Mouse (Mus musculus) C2C12 (cell line): ENCODE data around the gene Umps. TPM values are rescaled to one million over a fixed set of nuclear protein-coding genes. Genes with fewer than 3 reads are reported as not detected.

Experiments used
- H3K27me3 ChIP-seq: one replicate; pipeline ENCODE4 v1.6.1; 2011; ENCODE audit not compliant: control insufficient read depth, insufficient read depth, insufficient read length
- H3K36me3 ChIP-seq: one replicate; pipeline ENCODE4 v1.6.1; 2011; ENCODE audit not compliant: control insufficient read depth, insufficient read depth
- H3K4me3 ChIP-seq: one replicate; pipeline ENCODE4 v1.5.1; 2011; ENCODE audit warnings: mild to moderate bottlenecking, control low read depth; ENCODE audit not compliant: poor library complexity, insufficient read depth, severe bottlenecking
- H3K79me2 ChIP-seq: one replicate; pipeline ENCODE4 v1.6.1; 2011; ENCODE audit not compliant: control insufficient read depth, insufficient read depth
- H3K79me3 ChIP-seq: one replicate; pipeline ENCODE4 v1.6.1; 2011; ENCODE audit warnings: low read depth, control low read depth
- H3ac ChIP-seq: one replicate; pipeline ENCODE3; 2011; ENCODE audit warnings: low read depth; ENCODE audit not compliant: control insufficient read depth, insufficient read length
- CEBPB ChIP-seq: IDR thresholded peaks from one replicate; pipeline ENCODE4 v1.6.1; 2011; ENCODE audit warnings: low read depth, mild to moderate bottlenecking, control low read depth, moderate library complexity
- CTCF ChIP-seq: IDR thresholded peaks from one replicate; pipeline ENCODE4 v1.5.1; 2011; ENCODE audit not compliant: control insufficient read depth, insufficient read depth, insufficient read length
- FOSL1 ChIP-seq: IDR thresholded peaks from one replicate; pipeline ENCODE4 v1.8.0; 2011; ENCODE audit warnings: mild to moderate bottlenecking, low read length; ENCODE audit not compliant: poor library complexity, insufficient read depth, severe bottlenecking
- MAX ChIP-seq: IDR thresholded peaks from one replicate; pipeline ENCODE4 v1.6.1; 2011; ENCODE audit warnings: mild to moderate bottlenecking, control low read depth
- MYOD1 ChIP-seq: IDR thresholded peaks from one replicate; pipeline ENCODE4 v1.6.1; 2011; ENCODE audit warnings: low read depth; ENCODE audit not compliant: control insufficient read depth, insufficient read length
- MYOG ChIP-seq: IDR thresholded peaks from one replicate; pipeline ENCODE4 v1.6.1; 2011; ENCODE audit not compliant: control insufficient read depth, insufficient read length; ENCODE audit errors: extremely low read depth
- USF1 ChIP-seq: IDR thresholded peaks from one replicate; pipeline ENCODE4 v1.6.1; 2011; ENCODE audit warnings: low read depth, mild to moderate bottlenecking, control low read depth, moderate library complexity
- polyA plus RNA-seq: library from polyadenylated mRNA; unstranded; fragments of >200 nt; fragmentation: generic; extraction: Trizol; gene quantifications from one replicate; pipeline ENCODE4 v1.2.1, GENCODE M21; 2012; ENCODE audit warnings: missing spikeins

Umps gene
- polyA plus RNA-seq, 1 experiment: 55.6 TPM

DNA sequence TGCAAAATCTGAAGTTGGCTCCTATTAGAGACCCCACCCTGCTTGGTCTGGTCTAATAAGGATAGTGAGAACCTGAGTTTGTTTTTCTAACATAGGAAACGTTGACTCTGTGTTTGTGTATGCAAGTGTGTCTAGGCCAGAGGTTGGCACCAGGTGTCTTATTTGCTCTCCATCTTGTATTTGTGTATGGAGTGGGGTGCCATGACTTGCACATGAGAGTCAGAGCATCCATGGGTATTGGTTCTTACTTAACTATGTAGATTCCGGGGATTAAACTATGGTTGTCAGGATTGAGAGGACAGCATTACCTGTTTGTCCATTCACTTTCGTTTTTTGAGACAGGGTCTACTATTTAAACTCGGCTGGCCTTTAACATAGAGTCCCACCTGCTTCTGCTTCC, 13.8 kb downstream of the Umps start:
- no peak for TF ChIP-seq CTCF
- no peak for TF ChIP-seq MYOG
- no peak for TF ChIP-seq FOSL1
- TF ChIP-seq USF1: no peak
- no peak for TF ChIP-seq CEBPB
- no peak for TF ChIP-seq MYOD1
- no peak for TF ChIP-seq MAX
- peaks cover under 1% of the 10 kb centered on the region for H3K79me2 ChIP-seq

DNA sequence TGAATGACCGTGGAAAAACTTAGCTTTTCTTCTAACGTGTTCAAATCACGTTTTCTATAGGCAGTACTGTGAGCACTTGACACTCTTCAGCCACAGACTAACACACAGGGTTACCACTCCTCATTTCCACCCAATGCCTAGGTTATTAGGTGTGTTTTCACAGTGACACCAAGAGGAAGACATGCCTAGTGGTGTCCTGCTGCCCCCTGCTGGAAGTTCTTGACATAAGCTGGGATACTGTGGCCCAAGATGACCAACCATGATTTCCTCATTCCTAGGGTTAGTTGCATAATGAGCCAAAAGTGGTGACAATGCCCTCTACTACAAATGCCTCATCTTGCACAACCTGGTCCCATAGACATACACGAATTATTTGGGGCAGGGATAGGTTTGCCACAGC, 16.0 kb downstream of the Umps start:
- no peak overlapping the region for H3K4me3 ChIP-seq
- no peaks in the 10 kb centered on the region for H3K79me2 ChIP-seq
- H3K36me3 ChIP-seq: peaks cover 38% of the 10 kb centered on the region
- TF ChIP-seq FOSL1: no peak
- TF ChIP-seq CTCF: peak; percentile 75
- no peak for TF ChIP-seq MYOD1
- TF ChIP-seq MAX: no peak
- no peak for TF ChIP-seq MYOG
- TF ChIP-seq USF1: no peak
- peak; percentile 93 for TF ChIP-seq CEBPB
- peaks cover 2% of the 10 kb centered on the region for H3K79me3 ChIP-seq
- no peak overlapping the region for H3ac ChIP-seq
- H3K27me3 ChIP-seq: no peaks in the 10 kb centered on the region

More for the DNA sequence above, 13.8 kb downstream of the Umps start:
- H3ac ChIP-seq: no peak overlapping the region
- no peak overlapping the region for H3K4me3 ChIP-seq
- H3K36me3 ChIP-seq: peaks cover 53% of the 10 kb centered on the region
- H3K79me3 ChIP-seq: peaks cover 2% of the 10 kb centered on the region
- H3K27me3 ChIP-seq: no peaks in the 10 kb centered on the region

DNA sequence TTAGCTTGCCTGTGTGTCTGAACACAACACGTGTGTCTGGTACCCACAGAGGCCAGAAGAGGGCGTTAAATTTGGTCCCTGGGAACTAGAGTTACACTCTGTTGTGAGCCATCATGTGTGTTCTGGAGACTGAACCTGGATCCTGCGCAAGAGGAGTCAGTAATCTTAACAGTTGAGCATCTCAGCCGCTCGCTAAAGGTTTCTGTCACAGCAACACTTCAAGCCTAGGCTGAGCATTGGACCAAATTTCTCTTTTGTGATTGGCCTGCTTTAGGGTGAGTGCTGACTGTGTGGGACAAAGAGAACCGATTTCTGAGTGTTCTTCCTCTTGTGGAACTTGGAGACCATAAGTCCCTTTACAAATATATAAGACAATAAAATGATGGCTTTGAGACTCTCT, 16.5 kb downstream of the Umps start:
- H3K79me2 ChIP-seq: no peaks in the 10 kb centered on the region
- no peak overlapping the region for H3K4me3 ChIP-seq
- H3K79me3 ChIP-seq: no peaks in the 10 kb centered on the region
- no peaks in the 10 kb centered on the region for H3K27me3 ChIP-seq
- no peak overlapping the region for H3ac ChIP-seq
- H3K36me3 ChIP-seq: peaks cover 33% of the 10 kb centered on the region
- no peak for TF ChIP-seq MYOD1
- no peak for TF ChIP-seq CEBPB
- TF ChIP-seq FOSL1: no peak
- TF ChIP-seq MAX: no peak
- TF ChIP-seq USF1: no peak
- TF ChIP-seq MYOG: no peak
- no peak for TF ChIP-seq CTCF

DNA sequence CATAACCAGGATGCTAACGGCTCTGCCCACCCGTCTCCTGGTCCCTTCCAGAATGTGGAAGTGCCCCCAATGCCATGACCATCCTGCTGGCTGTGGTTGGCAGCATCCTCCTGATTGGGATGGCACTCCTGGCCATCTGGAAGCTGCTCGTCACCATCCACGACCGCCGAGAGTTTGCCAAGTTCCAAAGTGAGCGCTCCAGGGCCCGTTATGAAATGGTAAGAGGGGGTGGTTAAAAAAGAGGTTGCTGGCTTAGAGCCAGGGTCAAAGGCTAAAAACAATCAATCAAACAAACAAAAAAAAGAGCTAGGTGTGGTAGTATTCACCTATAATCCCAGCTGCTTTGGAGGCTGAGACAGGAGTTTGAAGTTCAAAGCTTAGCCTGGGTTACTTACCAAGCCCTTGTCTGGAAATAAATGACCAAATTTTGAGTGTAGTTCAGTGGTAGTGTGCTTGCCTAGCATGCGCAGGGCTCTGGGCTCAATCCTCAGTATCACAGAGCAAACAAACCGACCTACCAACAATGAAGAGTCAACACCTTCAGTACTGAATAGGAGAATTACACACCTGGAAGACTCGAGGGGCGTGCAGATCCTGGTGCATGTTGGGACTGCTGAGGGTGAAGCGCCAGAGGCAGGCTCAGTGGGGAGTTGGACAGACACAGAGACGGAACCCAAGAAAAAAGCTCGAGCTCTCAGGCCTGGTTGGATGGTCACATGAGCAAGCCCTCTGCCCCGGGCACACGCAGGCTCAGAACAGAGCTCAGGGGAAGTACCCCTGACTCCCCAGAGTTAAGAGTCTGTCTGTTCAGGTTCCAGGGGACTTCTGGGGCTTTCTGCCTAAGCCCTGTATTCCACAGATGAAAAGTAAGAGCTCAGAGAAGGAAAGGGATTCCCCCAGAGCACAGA, 18.9 kb downstream of the Umps start:
- no peak overlapping the region for H3ac ChIP-seq
- TF ChIP-seq CTCF (no peak), MYOD1 (no peak), MAX (no peak), FOSL1 (no peak), USF1 (no peak), MYOG (no peak), CEBPB (no peak)
- H3K4me3 ChIP-seq: no peak overlapping the region
- H3K79me2 ChIP-seq: no peaks in the 10 kb centered on the region
- peaks cover 14% of the 10 kb centered on the region for H3K36me3 ChIP-seq
- H3K27me3 ChIP-seq: no peaks in the 10 kb centered on the region
- H3K79me3 ChIP-seq: no peaks in the 10 kb centered on the region

DNA sequence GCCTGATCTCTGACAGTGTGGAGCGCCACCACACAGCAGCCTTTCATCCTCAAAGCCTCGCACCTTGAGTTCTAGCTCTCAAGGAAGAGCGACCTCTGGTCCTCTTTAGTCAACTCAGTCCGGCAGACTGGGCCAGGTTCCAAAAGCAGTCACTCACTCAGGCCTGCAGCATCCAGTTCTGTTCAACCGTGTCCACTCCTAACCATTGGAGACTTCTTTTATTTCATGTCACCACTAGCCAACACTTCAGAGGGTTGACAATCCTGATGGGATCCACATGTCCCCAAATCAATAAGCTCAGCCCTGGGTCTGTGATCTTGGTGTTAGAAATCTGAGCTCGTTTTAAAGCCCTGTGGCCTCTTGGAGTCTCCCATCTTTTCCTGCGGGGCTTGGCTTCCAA, 20.8 kb downstream of the Umps start:
- peaks cover 11% of the 10 kb centered on the region for H3K36me3 ChIP-seq
- H3K79me2 ChIP-seq: no peaks in the 10 kb centered on the region
- TF ChIP-seq MYOG (no peak), USF1 (no peak), FOSL1 (no peak), CEBPB (no peak), MYOD1 (no peak), MAX (no peak), CTCF (no peak)
- H3K27me3 ChIP-seq: no peaks in the 10 kb centered on the region
- no peak overlapping the region for H3ac ChIP-seq
- H3K4me3 ChIP-seq: no peak overlapping the region
- H3K79me3 ChIP-seq: no peaks in the 10 kb centered on the region

DNA sequence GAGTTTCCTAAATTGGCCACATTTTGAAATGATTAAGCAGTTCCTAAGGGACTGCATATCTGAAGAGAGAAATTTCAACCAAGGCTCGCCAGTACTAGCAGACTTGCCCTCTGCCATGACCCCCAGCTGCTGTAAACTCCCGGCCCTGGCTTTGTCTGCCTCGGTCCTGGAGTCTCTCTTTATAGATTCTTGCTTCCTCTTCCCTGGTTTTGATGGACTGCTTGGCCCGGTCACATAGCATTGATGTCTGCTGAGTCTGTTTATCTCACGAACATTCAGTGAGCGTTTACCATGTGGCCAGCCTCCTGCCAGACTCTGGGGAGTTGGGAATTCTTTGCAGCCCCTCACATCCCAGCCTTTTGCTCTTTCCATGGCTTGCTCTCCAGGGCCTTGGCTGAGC, 22.1 kb downstream of the Umps start:
- TF ChIP-seq CEBPB (no peak), MAX (no peak), MYOD1 (no peak), FOSL1 (no peak), USF1 (no peak), CTCF (no peak), MYOG (no peak)
- Histone ChIP-seq H3K79me2 (no peaks in the 10 kb centered on the region), H3K4me3 (no peak overlapping the region), H3K27me3 (no peaks in the 10 kb centered on the region), H3K79me3 (no peaks in the 10 kb centered on the region), H3K36me3 (peaks cover 10% of the 10 kb centered on the region), H3ac (no peak overlapping the region)
